Mouse (Mus musculus) ovary, postnatal 14 days (tissue): ENCODE results near the gene Cyp2c37.
"Not testable (repeated sequence)": the region's sequence is repeated elsewhere in the genome, so short reads cannot be mapped to it uniquely, and the experiment has no call there.

ENCODE experiments used
- DNase-seq: peaks from one replicate; pipeline ENCODE4 v3.0.0; 2022; ENCODE audit warnings: low spot score

Cyp2c37 gene

GRCm38 (mm10) chr19:39992140-39992539 lies at the start of gene Cyp2c37:
Cyp2c37 (plus strand) TSS chr19:39992424.
- DNase-seq, result not testable (repeated sequence)

GRCm38 (mm10) chr19:39960861-39961260 lies 31.4 kb upstream of the Cyp2c37 start:
- not testable (repeated sequence) for DNase-seq

- not testable (repeated sequence) for DNase-seq
Measured at GRCm38 (mm10) chr19:39971096-39971495, 21.1 kb upstream of the Cyp2c37 start.

GRCm38 (mm10) chr19:39989471-39989870 lies 2.8 kb upstream of the Cyp2c37 start:
- no peak for DNase-seq
